Mouse (Mus musculus) MEL (cell line): ENCODE results near the gene I0C0044D17Rik. TPM values are rescaled to one million over a fixed set of nuclear protein-coding genes. Genes with fewer than 3 reads are reported as not detected.

Experiments
- DNase-seq: peaks from one replicate; pipeline ENCODE4 v3.0.0; 2011; ENCODE audit warnings: low read depth, low spot score
- H3K27ac ChIP-seq: 2 replicates; pipeline ENCODE4 v1.5.1; 2012; ENCODE audit warnings: low read depth, mild to moderate bottlenecking, control low read depth, low read length, moderate library complexity; ENCODE audit not compliant: control insufficient read depth
- H3K27me3 ChIP-seq, 2 experiments: fragments of 150-350 bp in 1 of 2; sonication (generic) in 1 of 2; 2 replicates each; pipeline ENCODE4 v1.6.1; 2012; ENCODE audit warnings: low read length in 2 of 2, mild to moderate bottlenecking in 2 of 2, improper control_type of control experiment in 1 of 2, moderate library complexity in 1 of 2; ENCODE audit not compliant: insufficient read depth in 2 of 2, control insufficient read depth in 1 of 2
- H3K36me3 ChIP-seq, 2 experiments: 2 replicates each; pipeline ENCODE4 v1.6.1; 2012 to 2014; ENCODE audit warnings: low read length in 2 of 2, improper control_type of control experiment in 1 of 2, inconsistent platforms in 1 of 2, mild to moderate bottlenecking in 1 of 2; ENCODE audit not compliant: insufficient read depth in 2 of 2, control insufficient read depth in 1 of 2
- H3K4me1 ChIP-seq, 2 experiments: fragments of 150-350 bp in 1 of 2; sonication (generic) in 1 of 2; 2 replicates each; pipeline ENCODE4 v1.6.1; 2012; ENCODE audit warnings: low read length in 2 of 2, improper control_type of control experiment in 1 of 2, mild to moderate bottlenecking in 1 of 2; ENCODE audit not compliant: insufficient read depth in 2 of 2, control insufficient read depth in 1 of 2
- H3K4me3 ChIP-seq, 2 experiments: fragments of 150-350 bp in 1 of 2; sonication (generic) in 1 of 2; 2 replicates each; pipeline ENCODE4 v1.5.1; 2012; ENCODE audit warnings: low read depth in 2 of 2, low read length in 2 of 2, mild to moderate bottlenecking in 2 of 2, moderate library complexity in 2 of 2, control low read depth in 1 of 2, improper control_type of control experiment in 1 of 2; ENCODE audit not compliant: control insufficient read depth in 1 of 2, insufficient read depth in 1 of 2
- H3K79me2 ChIP-seq: 2 replicates; pipeline ENCODE4 v1.6.1; 2012; ENCODE audit warnings: mild to moderate bottlenecking, low read length, moderate library complexity; ENCODE audit not compliant: control insufficient read depth, poor library complexity, insufficient read depth
- H3K9ac ChIP-seq: 2 replicates; pipeline ENCODE4 v1.6.1; 2012; ENCODE audit warnings: low read depth, mild to moderate bottlenecking, control low read depth, low read length, moderate library complexity; ENCODE audit not compliant: control insufficient read depth, poor library complexity, severe bottlenecking
- H3K9me3 ChIP-seq: fragments of 150-350 bp; sonication (generic); replicated peaks from 2 replicates; pipeline ENCODE4 v1.6.1; 2012; ENCODE audit warnings: mild to moderate bottlenecking, low read length, improper control_type of control experiment, moderate library complexity; ENCODE audit not compliant: insufficient read depth
- BHLHE40 ChIP-seq: IDR thresholded peaks from 2 replicates; pipeline ENCODE4 v1.6.1; 2012; ENCODE audit warnings: low read depth, mild to moderate bottlenecking, inconsistent platforms, low read length, improper control_type of control experiment, borderline replicate concordance
- CHD1 ChIP-seq: IDR thresholded peaks from 2 replicates; pipeline ENCODE4 v1.6.1; 2012; ENCODE audit warnings: low read depth, mild to moderate bottlenecking, inconsistent platforms, low read length, improper control_type of control experiment
- CHD2 ChIP-seq: IDR thresholded peaks from 2 replicates; pipeline ENCODE4 v1.6.1; 2011; ENCODE audit warnings: low read length, improper control_type of control experiment
- ELF1 ChIP-seq: IDR thresholded peaks from 2 replicates; pipeline ENCODE4 v1.6.1; 2014; ENCODE audit warnings: low read depth, mild to moderate bottlenecking, inconsistent platforms, low read length, improper control_type of control experiment, moderate library complexity
- ETS1 ChIP-seq: IDR thresholded peaks from 2 replicates; pipeline ENCODE4 v1.6.1; 2012; ENCODE audit warnings: low read depth, mild to moderate bottlenecking, inconsistent platforms, low read length, improper control_type of control experiment, moderate library complexity
- JUND ChIP-seq: IDR thresholded peaks from 2 replicates; pipeline ENCODE4 v1.6.1; 2011; ENCODE audit warnings: low read depth, mild to moderate bottlenecking, improper control_type of control experiment, low read length
- KAT2A ChIP-seq: conservative IDR thresholded peaks from 2 replicates; pipeline ENCODE4 v1.6.1; 2012; ENCODE audit warnings: low read depth, low read length, improper control_type of control experiment, inconsistent platforms
- MAX ChIP-seq: IDR thresholded peaks from 2 replicates; pipeline ENCODE4 v1.6.1; 2011; ENCODE audit warnings: low read length, improper control_type of control experiment
- RCOR1 ChIP-seq: IDR thresholded peaks from 2 replicates; pipeline ENCODE4 v1.6.1; 2012; ENCODE audit warnings: low read depth, mild to moderate bottlenecking, inconsistent platforms, low read length, improper control_type of control experiment
- SMC3 ChIP-seq: IDR thresholded peaks from 2 replicates; pipeline ENCODE4 v1.6.1; 2011; ENCODE audit warnings: low read depth, low read length, improper control_type of control experiment
- TAL1 ChIP-seq: IDR thresholded peaks from 2 replicates; pipeline ENCODE4 v1.6.1; 2012; ENCODE audit warnings: mild to moderate bottlenecking, inconsistent platforms, low read length, moderate library complexity, mixed read lengths
- TBP ChIP-seq: IDR thresholded peaks from 2 replicates; pipeline ENCODE4 v1.8.0; 2011; ENCODE audit warnings: low read depth, low read length, improper control_type of control experiment
- TCF12 ChIP-seq: IDR thresholded peaks from 2 replicates; pipeline ENCODE4 v1.6.1; 2014; ENCODE audit warnings: low read depth, mild to moderate bottlenecking, inconsistent platforms, low read length, improper control_type of control experiment, moderate library complexity
- UBTF ChIP-seq: IDR thresholded peaks from 2 replicates; pipeline ENCODE4 v1.6.1; 2012; ENCODE audit warnings: low read depth, mild to moderate bottlenecking, inconsistent platforms, low read length, improper control_type of control experiment, moderate library complexity, borderline replicate concordance; ENCODE audit not compliant: insufficient read depth
- USF1 ChIP-seq: IDR thresholded peaks from 2 replicates; pipeline ENCODE4 v1.6.1; 2014; ENCODE audit warnings: low read depth, mild to moderate bottlenecking, inconsistent platforms, low read length, improper control_type of control experiment, moderate library complexity
- USF2 ChIP-seq, 2 experiments: IDR thresholded peaks; 2 replicates each; pipeline ENCODE4 v1.6.1; 2011 to 2012; ENCODE audit warnings: improper control_type of control experiment in 2 of 2, low read length in 2 of 2, borderline replicate concordance in 1 of 2, inconsistent platforms in 1 of 2, low read depth in 1 of 2, mild to moderate bottlenecking in 1 of 2; ENCODE audit not compliant: insufficient read depth in 1 of 2
- ZC3H11A ChIP-seq: IDR thresholded peaks from 2 replicates; pipeline ENCODE4 v1.6.1; 2012; ENCODE audit warnings: low read depth, mild to moderate bottlenecking, inconsistent platforms, low read length, improper control_type of control experiment
- polyA plus RNA-seq, 2 experiments: library from polyadenylated mRNA; stranded (reverse) in 1 of 2; unstranded in 1 of 2; fragments of >175 nt in 1 of 2; fragments of >200 nt in 1 of 2; gene quantifications; 2 replicates each; pipeline versions ENCODE4 v1.2.1 to v1.2.4; 2012; ENCODE audit warnings: low replicate concordance in 2 of 2, low read depth in 1 of 2; ENCODE audit not compliant: insufficient read length in 2 of 2, insufficient read depth in 1 of 2, missing spikeins in 1 of 2
- total RNA-seq: library from RNA; depleted of rRNA; stranded (reverse); fragments of 300-350 nt; gene quantifications from 2 replicates; pipeline ENCODE4 v1.2.3, GENCODE M21; 2012

The I0C0044D17Rik gene
- total and polyA plus RNA-seq, 3 experiments: not detected

GRCm38 (mm10) chr4:98785851-98786250 lies 37.8 kb downstream of the I0C0044D17Rik start:
- H3K4me1 ChIP-seq: no peaks in the 10 kb centered on the region
- no peaks in the 10 kb centered on the region for H3K79me2 ChIP-seq
- no peaks in the 10 kb centered on the region for H3K36me3 ChIP-seq
- H3K9me3 ChIP-seq: no peaks in the 10 kb centered on the region
- no peak for DNase-seq
- H3K27ac ChIP-seq: no peak overlapping the region
- TF ChIP-seq JUND: no peak
- TF ChIP-seq ZC3H11A: no peak
- TF ChIP-seq TBP: no peak
- TF ChIP-seq UBTF: no peak
- no peak for TF ChIP-seq USF2 (IDR thresholded peaks at IDR 0.05; ENCODE audit: borderline replicate concordance in 1 of 2, insufficient read depth in 1 of 2, low read depth in 1 of 2, low read length in 2 of 2)
- TF ChIP-seq USF1: no peak
- TF ChIP-seq CHD1: no peak
- TF ChIP-seq, all 39 proteins: peak for 0
- no peak overlapping the region for H3K4me3 ChIP-seq
- no peaks in the 10 kb centered on the region for H3K27me3 ChIP-seq
- H3K9ac ChIP-seq: no peak overlapping the region

GRCm38 (mm10) chr4:98778219-98778618 lies 45.4 kb downstream of the I0C0044D17Rik start:
- H3K79me2 ChIP-seq: no peaks in the 10 kb centered on the region
- no peak overlapping the region for H3K4me3 ChIP-seq
- DNase-seq: no peak
- H3K9me3 ChIP-seq: no peaks in the 10 kb centered on the region
- no peaks in the 10 kb centered on the region for H3K4me1 ChIP-seq
- no peaks in the 10 kb centered on the region for H3K36me3 ChIP-seq
- H3K27ac ChIP-seq: no peak overlapping the region
- H3K9ac ChIP-seq: no peak overlapping the region
- TF ChIP-seq MAX (no peak), ELF1 (no peak), CHD2 (no peak), SMC3 (no peak), TCF12 (no peak), TAL1 (no peak), ZC3H11A (no peak), KAT2A (no peak), RCOR1 (no peak), BHLHE40 (no peak), ETS1 (no peak)
- TF ChIP-seq, all 39 proteins: peak for 0
- no peaks in the 10 kb centered on the region for H3K27me3 ChIP-seq
